8 mouse cellular contexts compared by ENCODE assay signal in the genomic region with DNA sequence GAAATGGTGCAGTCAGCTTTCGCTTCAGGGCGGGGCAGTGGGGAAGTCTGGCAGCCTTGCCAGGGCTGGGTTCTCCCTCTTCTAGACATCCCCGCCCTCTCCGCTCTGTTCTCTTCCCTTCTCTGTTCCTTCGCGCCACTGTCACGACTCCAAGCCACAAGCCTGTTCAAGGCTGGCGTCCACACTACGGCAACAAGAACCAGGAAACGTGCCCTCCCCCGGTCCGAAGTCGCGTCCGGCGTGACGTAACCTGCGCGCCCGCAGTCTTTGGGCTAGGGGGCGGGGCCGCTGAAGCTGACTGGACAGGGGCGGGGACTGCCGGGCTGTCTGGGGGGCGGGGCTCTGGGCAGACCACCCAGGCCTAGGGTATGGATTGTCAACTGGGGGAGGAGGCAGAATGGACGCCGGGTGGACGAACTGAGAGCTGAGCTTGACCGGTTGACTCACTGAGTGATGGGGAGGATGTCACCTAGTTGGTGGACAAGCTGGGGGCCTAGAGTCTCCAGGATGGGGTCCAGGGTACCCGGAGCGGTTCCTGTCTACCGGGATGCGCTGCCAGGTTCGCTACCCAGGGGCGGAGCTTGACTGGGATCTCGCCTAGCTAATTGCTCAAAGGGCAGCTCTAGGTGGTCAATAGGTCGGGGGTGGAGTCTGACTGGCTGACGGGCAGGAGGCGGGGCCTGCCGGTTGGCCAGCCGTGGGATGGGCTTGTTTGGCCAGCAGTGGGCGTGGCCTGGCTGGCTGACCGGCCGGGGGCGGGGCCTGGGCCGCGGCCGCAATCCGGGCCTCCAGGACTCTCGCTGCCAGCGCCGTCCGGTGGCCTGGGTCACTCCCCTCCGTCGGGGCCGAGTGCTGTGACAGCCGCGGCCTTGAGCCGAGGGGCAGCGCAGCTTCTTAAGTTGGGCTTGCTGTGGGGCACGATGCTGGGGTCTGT. TPM values are rescaled to one million over a fixed set of nuclear protein-coding genes. Genes with fewer than 3 reads are reported as not detected.
DNase-seq lines count a peak whose midpoint lies in the region; ATAC-seq and TF ChIP-seq lines count a peak whose summit lies in the region.

TSS of gene Slc35f5 (plus strand) at position 337 of the 934 bp plus-strand sequence.

- H3K4me3 ChIP-seq in E14TG2a.4 (replicated peaks; ENCODE audit: low read length), result peak within 1 kb of the TSS; percentile 91
- peak within 1 kb of the TSS; percentile 77 for H3K4me3 ChIP-seq in forebrain, embryonic 13.5 days
- peak within 1 kb of the TSS; percentile 85 for H3K4me3 ChIP-seq in liver, postnatal 0 days (ENCODE audit: low read depth, low read length)
- peak within 1 kb of the TSS; percentile 88 for H3K4me3 ChIP-seq in neural tube, embryonic 14.5 days (ENCODE audit: low read depth, low read length)

- H3K36me3 ChIP-seq in E14TG2a.4 (ENCODE audit: insufficient read depth, low read length), result no peaks in the 10 kb centered on the region
- no peaks in the 10 kb centered on the region for H3K36me3 ChIP-seq in forebrain, embryonic 13.5 days (ENCODE audit: poor library complexity, severe bottlenecking)
- 0 out of 2 replicates have a peak, but pooled peaks cover 7% of the 10 kb centered on the region for H3K36me3 ChIP-seq in liver, postnatal 0 days (replicated peaks; ENCODE audit: insufficient read depth, low read length)
- H3K36me3 ChIP-seq in neural tube, embryonic 14.5 days (ENCODE audit: control insufficient read depth, insufficient read depth, low read length), result no peaks in the 10 kb centered on the region; the same call in 1 of the 2 replicates

- H3K4me2 ChIP-seq in forebrain, embryonic 13.5 days, result peak within 1 kb of the TSS; percentile 74
- peak within 1 kb of the TSS; percentile 86 for H3K4me2 ChIP-seq in liver, postnatal 0 days (ENCODE audit: low read depth, low read length)
- peak within 1 kb of the TSS; percentile 66 for H3K4me2 ChIP-seq in neural tube, embryonic 14.5 days (ENCODE audit: low read depth, low read length)

- H3K9ac ChIP-seq in forebrain, embryonic 13.5 days, result peak within 1 kb of the TSS; percentile 81
- H3K9ac ChIP-seq in liver, postnatal 0 days (replicated peaks), result peak within 1 kb of the TSS; percentile 91
- H3K9ac ChIP-seq in neural tube, embryonic 14.5 days (replicated peaks; ENCODE audit: low read depth, low read length), result peak within 1 kb of the TSS; percentile 89

- H3K4me1 ChIP-seq in E14TG2a.4 (replicated peaks; ENCODE audit: low read depth, low read length), result peaks cover 39% of the 10 kb centered on the region
- H3K4me1 ChIP-seq in forebrain, embryonic 13.5 days, result peaks cover 13% of the 10 kb centered on the region; the same call in 1 of the 2 replicates
- H3K4me1 ChIP-seq in liver, postnatal 0 days (ENCODE audit: insufficient read depth), result peaks cover 6% of the 10 kb centered on the region
- H3K4me1 ChIP-seq in neural tube, embryonic 14.5 days (ENCODE audit: control insufficient read depth, insufficient read depth, low read length), result peaks cover 7% of the 10 kb centered on the region; the same call in 1 of the 2 replicates

- H3K27ac ChIP-seq in forebrain, embryonic 13.5 days, result peak within 1 kb of the TSS; percentile 81
- peak within 1 kb of the TSS; percentile 87 for H3K27ac ChIP-seq in liver, postnatal 0 days (ENCODE audit: low read depth)
- H3K27ac ChIP-seq in neural tube, embryonic 14.5 days (ENCODE audit: low read depth, low read length), result peak within 1 kb of the TSS; percentile 90

- H3K9me3 ChIP-seq in E14TG2a.4 (ENCODE audit: low read length), result no peaks in the 10 kb centered on the region
- H3K9me3 ChIP-seq in forebrain, embryonic 13.5 days (replicated peaks), result no peaks in the 10 kb centered on the region
- no peaks in the 10 kb centered on the region for H3K9me3 ChIP-seq in liver, postnatal 0 days (ENCODE audit: low read length)
- no peaks in the 10 kb centered on the region for H3K9me3 ChIP-seq in neural tube, embryonic 14.5 days (ENCODE audit: control insufficient read depth, low read length)

- H3K27me3 ChIP-seq in E14TG2a.4 (ENCODE audit: insufficient read depth, low read length), result no peaks in the 10 kb centered on the region
- no peaks in the 10 kb centered on the region for H3K27me3 ChIP-seq in forebrain, embryonic 13.5 days
- no peaks in the 10 kb centered on the region for H3K27me3 ChIP-seq in liver, postnatal 0 days (ENCODE audit: insufficient read depth, low read length)
- H3K27me3 ChIP-seq in neural tube, embryonic 14.5 days (ENCODE audit: control insufficient read depth, insufficient read depth, low read length), result no peaks in the 10 kb centered on the region

- no peak for TF ChIP-seq EP300 in liver, postnatal 0 days (IDR thresholded peaks at IDR 0.05; ENCODE audit: low read depth)

- DNase-seq in c-Kit-positive CD71-positive TER-119-positive erythroid progenitor cells, embryonic 14.5 days (ENCODE audit: low spot score), result peak; percentile 77
- peak; percentile 98 to 99 for DNase-seq in heart, postnatal 10 days
- DNase-seq in large intestine, adult 2 months (ENCODE audit: low read depth, low spot score), result peak; percentile 86
- DNase-seq in liver, postnatal 0 days, result peak; percentile 95
- peak; percentile 100 for DNase-seq in testis, postnatal 10 days (ENCODE audit: low spot score)

- WGBS in forebrain, embryonic 13.5 days, result under 1% methylated on average over 61 of the region's 61 CpGs
- 2% methylated on average over 61 of the region's 61 CpGs for WGBS in large intestine, adult 2 months
- WGBS in liver, postnatal 0 days (ENCODE audit: insufficient replicate concordance), result under 1% methylated on average over 49 of the region's 61 CpGs
- under 1% methylated on average over 59 of the region's 61 CpGs for WGBS in neural tube, embryonic 14.5 days

- peak; percentile 94 for ATAC-seq in forebrain, embryonic 13.5 days
- ATAC-seq in liver, postnatal 0 days, result peak; percentile 92
- ATAC-seq in neural tube, embryonic 14.5 days (ENCODE audit: low read depth), result peak; percentile 96

- intact Hi-C loops in heart, postnatal 10 days (cut with DNase I), result loop anchor here (2.0 to 5.0 kb wide), 2 partner anchors 38 to 126 kb away; partner anchors contain the start of gene Actr3

- no peak for TF ChIP-seq CTCF in E14TG2a.4 (conservative IDR thresholded peaks at IDR 0.05; ENCODE audit: low read length)
- TF ChIP-seq CTCF in liver, postnatal 0 days (IDR thresholded peaks at IDR 0.05; ENCODE audit: low read depth), result 0 out of 2 replicates have a peak, but pooled peaks have one; percentile 14

RNA-seq across cellular contexts. Expression of gene Slc35f5, which starts in this region (rescaled TPM):
- polyA plus RNA-seq in forebrain, embryonic 13.5 days (2015; fragmentation: Nextera tagmentation; extraction: Ambion mirVana), result 22.1 and 24.3 TPM in 2 replicates
- 100 to 1,000 TPM in 1 of 2 experiments, 10 to 100 TPM in 1; 95.1 to 123 TPM for total RNA-seq in heart, postnatal 10 days (2021)
- polyA plus RNA-seq in large intestine, adult 2 months (2012; rRNA removed), result 47.2 and 55.5 TPM in 2 replicates
- 25.4 and 26.6 TPM in 2 replicates for polyA plus RNA-seq in liver, postnatal 0 days (2015; fragmentation: Nextera tagmentation; extraction: Ambion mirVana)
- polyA plus RNA-seq in neural tube, embryonic 14.5 days (2014; fragmentation: Nextera tagmentation; extraction: Ambion mirVana), result 29.1 and 36.1 TPM in 2 replicates

Comparison
In these comparisons a context has a peak if more than half of its experiments do, and no peak if none do; other contexts are left out.
1. Peak in every context shown above with its lines: DNase-seq, ATAC-seq, H3K4me3 ChIP-seq and H3K27ac ChIP-seq.